Mouse (Mus musculus) liver, embryonic 13.5 days (tissue): ENCODE measurements around the gene Psmb4. TPM values are rescaled to one million over a fixed set of nuclear protein-coding genes. Genes with fewer than 3 reads are reported as not detected.

ENCODE experiments used
- ATAC-seq: fragments of 200-750 bp; cut with Nextera tagmentation; 2 replicates; pipeline ENCODE4 v1.8.0; 2017; ENCODE audit warnings: low read depth, mild to moderate bottlenecking, moderate number of reproducible peaks, moderate library complexity
- DNase-seq: peaks from one replicate; pipeline ENCODE4 v3.0.0; 2022
- H3K27ac ChIP-seq: fragments of 300-500 bp; sonication (generic); 2 replicates; pipeline ENCODE4 v1.5.1; 2015; ENCODE audit warnings: moderate library complexity, mild to moderate bottlenecking, inconsistent platforms
- H3K27me3 ChIP-seq: fragments of 300-500 bp; sonication (generic); 2 replicates; pipeline ENCODE4 v1.6.1; 2015; ENCODE audit warnings: mild to moderate bottlenecking, inconsistent platforms
- H3K36me3 ChIP-seq: fragments of 300-500 bp; sonication (generic); 2 replicates; pipeline ENCODE4 v1.6.1; 2015; ENCODE audit warnings: mild to moderate bottlenecking, inconsistent platforms
- H3K4me1 ChIP-seq: fragments of 300-500 bp; sonication (generic); replicated peaks from 2 replicates; pipeline ENCODE4 v1.6.1; 2015; ENCODE audit warnings: inconsistent platforms
- H3K4me2 ChIP-seq: fragments of 300-500 bp; sonication (generic); 2 replicates; pipeline ENCODE4 v1.6.1; 2015; ENCODE audit warnings: inconsistent platforms, mild to moderate bottlenecking, moderate library complexity
- H3K4me3 ChIP-seq: fragments of 300-500 bp; sonication (generic); replicated peaks from 2 replicates; pipeline ENCODE4 v1.5.1; 2015; ENCODE audit warnings: mild to moderate bottlenecking, inconsistent platforms
- H3K9ac ChIP-seq: fragments of 300-500 bp; sonication (generic); 2 replicates; pipeline ENCODE4 v1.6.1; 2015; ENCODE audit warnings: mild to moderate bottlenecking, inconsistent platforms
- H3K9me3 ChIP-seq: fragments of 300-500 bp; sonication (generic); replicated peaks from 2 replicates; pipeline ENCODE4 v1.6.1; 2016; ENCODE audit warnings: inconsistent platforms
- WGBS: fragments of 180-500 bp; shearing (Covaris S2); methylation state at CpG from one replicate; pipeline ENCODE4 v1.1.7; 2015; ENCODE audit not compliant: insufficient replicate concordance; 5-methylcytosine and 5-hydroxymethylcytosine counted together
- polyA plus RNA-seq: library from polyadenylated mRNA; unstranded; fragments of >200 nt; fragmentation: Nextera tagmentation; extraction: Ambion mirVana; gene quantifications from 2 replicates; pipeline ENCODE4 v1.2.1, GENCODE M21; 2015

Psmb4 gene
- polyA plus RNA-seq, 1 experiment from 2014 or later = 214 TPM

GRCm38 (mm10) chr3:94902747-94903146, 16.0 kb upstream of the Psmb4 start:
- Histone ChIP-seq H3K9me3 (no peaks in the 10 kb centered on the region), H3K4me2 (no peak overlapping the region), H3K4me3 (no peak overlapping the region), H3K4me1 (peaks cover 17% of the 10 kb centered on the region), H3K27ac (no peak overlapping the region), H3K9ac (no peak overlapping the region), H3K36me3 (no peaks in the 10 kb centered on the region), H3K27me3 (no peaks in the 10 kb centered on the region)
- DNase-seq = no peak
- WGBS = 21% methylated on average over 7 of the region's 7 CpGs
- ATAC-seq = no peak

GRCm38 (mm10) chr3:94894076-94894475, 7.3 kb upstream of the Psmb4 start:
- 53% methylated on average over 3 of the region's 3 CpGs for WGBS
- H3K9me3 ChIP-seq = no peaks in the 10 kb centered on the region
- ATAC-seq = no peak
- peaks cover 22% of the 10 kb centered on the region; the same call in 1 of the 2 replicates for H3K27me3 ChIP-seq
- H3K9ac ChIP-seq = no peak overlapping the region
- H3K27ac ChIP-seq = no peak overlapping the region
- H3K4me3 ChIP-seq = no peak overlapping the region
- H3K4me1 ChIP-seq = no peaks in the 10 kb centered on the region
- DNase-seq = no peak
- H3K36me3 ChIP-seq = no peaks in the 10 kb centered on the region
- H3K4me2 ChIP-seq = no peak overlapping the region

- ATAC-seq (no peak), DNase-seq (peak; percentile 22)
- 0 out of 2 replicates have a peak, but pooled peaks cover 4% of the 10 kb centered on the region for H3K27me3 ChIP-seq
- no peak overlapping the region for H3K4me2 ChIP-seq
- H3K9ac ChIP-seq = no peak overlapping the region
- H3K4me3 ChIP-seq = no peak overlapping the region
- no peak overlapping the region for H3K27ac ChIP-seq
- no peaks in the 10 kb centered on the region for H3K9me3 ChIP-seq
- H3K4me1 ChIP-seq = peaks cover 27% of the 10 kb centered on the region
- peaks cover 23% of the 10 kb centered on the region for H3K36me3 ChIP-seq
Measured at GRCm38 (mm10) chr3:94888595-94888994, 1.8 kb upstream of the Psmb4 start.

GRCm38 (mm10) chr3:94882579-94882978, 4.2 kb downstream of the Psmb4 start:
- no peaks in the 10 kb centered on the region for H3K27me3 ChIP-seq
- H3K9me3 ChIP-seq = no peaks in the 10 kb centered on the region
- H3K27ac ChIP-seq = no peak overlapping the region
- peaks cover 80% of the 10 kb centered on the region for H3K36me3 ChIP-seq
- ATAC-seq (no peak), DNase-seq (no peak)
- peaks cover 27% of the 10 kb centered on the region for H3K4me1 ChIP-seq
- H3K4me3 ChIP-seq = no peak overlapping the region
- no peak overlapping the region for H3K4me2 ChIP-seq
- H3K9ac ChIP-seq = no peak overlapping the region
- 82% methylated on average over 3 of the region's 3 CpGs for WGBS

GRCm38 (mm10) chr3:94881840-94882239, 4.9 kb downstream of the Psmb4 start:
- Histone ChIP-seq H3K9me3 (no peaks in the 10 kb centered on the region), H3K27me3 (no peaks in the 10 kb centered on the region), H3K9ac (no peak overlapping the region), H3K36me3 (peaks cover 87% of the 10 kb centered on the region), H3K27ac (no peak overlapping the region), H3K4me3 (no peak overlapping the region), H3K4me2 (no peak overlapping the region), H3K4me1 (peaks cover 20% of the 10 kb centered on the region)
- ATAC-seq = no peak
- 77% methylated on average over 4 of the region's 4 CpGs for WGBS
- DNase-seq = no peak

- no peaks in the 10 kb centered on the region for H3K27me3 ChIP-seq
- no peaks in the 10 kb centered on the region for H3K4me1 ChIP-seq
- no peak overlapping the region for H3K4me3 ChIP-seq
- no peak for DNase-seq
- 86% methylated on average over 6 of the region's 6 CpGs for WGBS
- no peak overlapping the region for H3K9ac ChIP-seq
- H3K27ac ChIP-seq = no peak overlapping the region
- no peak overlapping the region for H3K4me2 ChIP-seq
- peaks cover 96% of the 10 kb centered on the region for H3K36me3 ChIP-seq
- no peak for ATAC-seq
- no peaks in the 10 kb centered on the region for H3K9me3 ChIP-seq
Measured at GRCm38 (mm10) chr3:94878618-94879017, 8.1 kb downstream of the Psmb4 start.

- Histone ChIP-seq H3K27ac (no peak overlapping the region), H3K36me3 (peaks cover 71% of the 10 kb centered on the region), H3K4me1 (no peaks in the 10 kb centered on the region), H3K27me3 (no peaks in the 10 kb centered on the region), H3K4me2 (no peak overlapping the region), H3K9ac (no peak overlapping the region), H3K9me3 (no peaks in the 10 kb centered on the region), H3K4me3 (no peak overlapping the region)
- no peak for ATAC-seq
- WGBS = 82% methylated on average over 3 of the region's 3 CpGs
- no peak for DNase-seq
Measured at GRCm38 (mm10) chr3:94869011-94869410, 17.8 kb downstream of the Psmb4 start.

- Histone ChIP-seq H3K4me2 (no peak overlapping the region), H3K4me1 (no peaks in the 10 kb centered on the region), H3K9me3 (no peaks in the 10 kb centered on the region), H3K4me3 (no peak overlapping the region), H3K27me3 (no peaks in the 10 kb centered on the region), H3K27ac (no peak overlapping the region), H3K9ac (no peak overlapping the region), H3K36me3 (peaks cover 72% of the 10 kb centered on the region)
- ATAC-seq = no peak
- WGBS = 72% methylated on average over 2 of the region's 2 CpGs
- DNase-seq = no peak
Measured at GRCm38 (mm10) chr3:94859471-94859870, 27.3 kb downstream of the Psmb4 start.

- no peaks in the 10 kb centered on the region for H3K27me3 ChIP-seq
- H3K4me3 ChIP-seq = no peak overlapping the region
- peaks cover 29% of the 10 kb centered on the region for H3K36me3 ChIP-seq
- WGBS = 71% methylated on average over 3 of the region's 3 CpGs
- peaks cover 19% of the 10 kb centered on the region for H3K4me1 ChIP-seq
- DNase-seq (no peak), ATAC-seq (no peak)
- no peaks in the 10 kb centered on the region for H3K9me3 ChIP-seq
- H3K9ac ChIP-seq = no peak overlapping the region
- no peak overlapping the region for H3K27ac ChIP-seq
- H3K4me2 ChIP-seq = no peak overlapping the region
Measured at GRCm38 (mm10) chr3:94852215-94852614, 34.5 kb downstream of the Psmb4 start.

- DNase-seq (no peak), ATAC-seq (no peak)
- Histone ChIP-seq H3K9ac (no peak overlapping the region), H3K4me3 (no peak overlapping the region), H3K4me1 (peaks cover 23% of the 10 kb centered on the region), H3K9me3 (no peaks in the 10 kb centered on the region), H3K27me3 (no peaks in the 10 kb centered on the region), H3K4me2 (no peak overlapping the region), H3K27ac (no peak overlapping the region), H3K36me3 (peaks cover 26% of the 10 kb centered on the region)
- 50% methylated on average over 3 of the region's 3 CpGs for WGBS
Measured at GRCm38 (mm10) chr3:94851731-94852130, 35.0 kb downstream of the Psmb4 start.

GRCm38 (mm10) chr3:94849338-94849737, 37.4 kb downstream of the Psmb4 start:
- Histone ChIP-seq H3K9ac (no peak overlapping the region), H3K27ac (no peak overlapping the region), H3K4me1 (peaks cover 29% of the 10 kb centered on the region), H3K27me3 (no peaks in the 10 kb centered on the region), H3K4me3 (no peak overlapping the region), H3K4me2 (no peak overlapping the region), H3K36me3 (peaks cover 4% of the 10 kb centered on the region), H3K9me3 (no peaks in the 10 kb centered on the region)
- 2% methylated on average over 1 of the region's 1 CpGs for WGBS
- ATAC-seq (peak; percentile 18; the same call in 1 of the 2 replicates), DNase-seq (peak; percentile 27)

GRCm38 (mm10) chr3:94847382-94847781, 39.4 kb downstream of the Psmb4 start:
- ATAC-seq = no peak
- H3K9me3 ChIP-seq = no peaks in the 10 kb centered on the region
- no peaks in the 10 kb centered on the region for H3K27me3 ChIP-seq
- 78% methylated on average over 2 of the region's 2 CpGs for WGBS
- DNase-seq = no peak
- no peak overlapping the region for H3K9ac ChIP-seq
- no peak overlapping the region for H3K4me2 ChIP-seq
- H3K27ac ChIP-seq = no peak overlapping the region
- peaks cover 29% of the 10 kb centered on the region for H3K4me1 ChIP-seq
- no peaks in the 10 kb centered on the region for H3K36me3 ChIP-seq
- no peak overlapping the region for H3K4me3 ChIP-seq
